Mouse (Mus musculus) CH12.LX (cell line): ENCODE measurements around the gene Slc25a19. TPM values are rescaled to one million over a fixed set of nuclear protein-coding genes. Genes with fewer than 3 reads are reported as not detected.

Source experiments
- DNase-seq: peaks from one replicate; pipeline ENCODE4 v3.0.0-alpha.2; 2013; ENCODE audit errors: extremely low read depth
- H3K27ac ChIP-seq: 2 replicates; pipeline ENCODE4 v1.5.1; 2012; ENCODE audit warnings: low read depth, mild to moderate bottlenecking, control low read depth, moderate library complexity; ENCODE audit not compliant: insufficient read depth
- H3K27me3 ChIP-seq: replicated peaks from 2 replicates; pipeline ENCODE3; 2012; ENCODE audit warnings: inconsistent platforms
- H3K36me3 ChIP-seq, 2 experiments: replicated peaks in 1 of 2; 2 replicates each; pipeline versions ENCODE3 to v1.6.1; 2012; ENCODE audit warnings: inconsistent platforms in 1 of 2, low read length in 1 of 2, mild to moderate bottlenecking in 1 of 2, mixed read lengths in 1 of 2, moderate library complexity in 1 of 2; ENCODE audit not compliant: control insufficient read depth in 1 of 2, insufficient read depth in 1 of 2
- H3K4me1 ChIP-seq, 2 experiments: 2 replicates each; pipeline ENCODE4 v1.6.1; 2012; ENCODE audit warnings: inconsistent platforms in 1 of 2, moderate library complexity in 1 of 2; ENCODE audit not compliant: insufficient read depth in 2 of 2, control insufficient read depth in 1 of 2
- H3K4me2 ChIP-seq: 2 replicates; pipeline ENCODE4 v1.6.1; 2012; ENCODE audit warnings: low read depth, mild to moderate bottlenecking, control low read depth; ENCODE audit not compliant: poor library complexity, insufficient read depth, severe bottlenecking
- H3K4me3 ChIP-seq, 3 experiments: fragments of 150-350 bp in 1 of 3; sonication (generic) in 1 of 3; replicated peaks in 1 of 3; 2 replicates each; pipeline versions ENCODE3 to v1.5.1; 2011 to 2012; ENCODE audit warnings: low read depth in 2 of 3, low read length in 2 of 3, mild to moderate bottlenecking in 2 of 3, moderate library complexity in 2 of 3, control low read depth in 1 of 3, improper control_type of control experiment in 1 of 3, inconsistent platforms in 1 of 3, mixed read lengths in 1 of 3; ENCODE audit not compliant: poor library complexity in 1 of 3
- H3K79me2 ChIP-seq: replicated peaks from 2 replicates; pipeline ENCODE4 v1.6.1; 2012; ENCODE audit warnings: mild to moderate bottlenecking, moderate library complexity; ENCODE audit not compliant: control insufficient read depth, poor library complexity, insufficient read depth, severe bottlenecking; ENCODE audit errors: extremely low read depth
- H3K9ac ChIP-seq: 2 replicates; pipeline ENCODE4 v1.6.1; 2012; ENCODE audit warnings: low read depth, mild to moderate bottlenecking, control low read depth, moderate library complexity; ENCODE audit not compliant: insufficient read depth
- H3K9me3 ChIP-seq: replicated peaks from 2 replicates; pipeline ENCODE3; 2012; ENCODE audit warnings: low read length, inconsistent platforms, mixed read lengths
- BHLHE40 ChIP-seq: IDR thresholded peaks from 2 replicates; pipeline ENCODE4 v1.6.1; 2011; ENCODE audit warnings: mild to moderate bottlenecking, low read depth, low read length, improper control_type of control experiment
- CHD2 ChIP-seq: IDR thresholded peaks from 2 replicates; pipeline ENCODE4 v1.6.1; 2011; ENCODE audit warnings: low read length, improper control_type of control experiment
- CTCF ChIP-seq, 2 experiments: IDR thresholded peaks in 1 of 2; conservative IDR thresholded peaks in 1 of 2; 2 replicates each; pipeline ENCODE4 v1.5.1; 2011 to 2012; ENCODE audit warnings: low read depth in 2 of 2, low read length in 2 of 2, improper control_type of control experiment in 1 of 2, inconsistent platforms in 1 of 2, mild to moderate bottlenecking in 1 of 2, moderate library complexity in 1 of 2
- E2F4 ChIP-seq: IDR thresholded peaks from 2 replicates; pipeline ENCODE4 v1.6.1; 2011; ENCODE audit warnings: low read depth, low read length, improper control_type of control experiment; ENCODE audit not compliant: insufficient replicate concordance
- ELF1 ChIP-seq: IDR thresholded peaks from 2 replicates; pipeline ENCODE4 v1.6.1; 2014; ENCODE audit warnings: low read depth, mild to moderate bottlenecking, inconsistent platforms, low read length, improper control_type of control experiment
- EP300 ChIP-seq: IDR thresholded peaks from 2 replicates; pipeline ENCODE4 v1.6.1; 2011; ENCODE audit warnings: low read length, improper control_type of control experiment
- ETS1 ChIP-seq: conservative IDR thresholded peaks from 2 replicates; pipeline ENCODE4 v1.6.1; 2012; ENCODE audit warnings: low read depth, mild to moderate bottlenecking, inconsistent platforms, low read length, improper control_type of control experiment, moderate library complexity
- GABPA ChIP-seq: IDR thresholded peaks from 2 replicates; pipeline ENCODE4 v1.6.1; 2012; ENCODE audit warnings: low read depth, low read length, improper control_type of control experiment, inconsistent platforms; ENCODE audit not compliant: insufficient replicate concordance
- HCFC1 ChIP-seq: IDR thresholded peaks from 2 replicates; pipeline ENCODE4 v1.6.1; 2012; ENCODE audit warnings: low read depth, mild to moderate bottlenecking, inconsistent platforms, low read length, improper control_type of control experiment
- IRF4 ChIP-seq: IDR thresholded peaks from 2 replicates; pipeline ENCODE4 v1.6.1; 2014; ENCODE audit warnings: low read depth, mild to moderate bottlenecking, inconsistent platforms, low read length, improper control_type of control experiment
- JUN ChIP-seq: IDR thresholded peaks from 2 replicates; pipeline ENCODE4 v1.6.1; 2011; ENCODE audit warnings: low read depth, mild to moderate bottlenecking, low read length, improper control_type of control experiment, moderate library complexity; ENCODE audit not compliant: insufficient read depth
- JUND ChIP-seq: conservative IDR thresholded peaks from 2 replicates; pipeline ENCODE4 v1.6.1; 2011; ENCODE audit warnings: low read depth, low read length, improper control_type of control experiment
- KAT2A ChIP-seq: IDR thresholded peaks from 2 replicates; pipeline ENCODE4 v1.6.1; 2012; ENCODE audit warnings: low read length, improper control_type of control experiment, inconsistent platforms; ENCODE audit not compliant: insufficient replicate concordance
- MAFK ChIP-seq: IDR thresholded peaks from 2 replicates; pipeline ENCODE4 v1.6.1; 2011; ENCODE audit warnings: low read length, improper control_type of control experiment; ENCODE audit not compliant: insufficient replicate concordance
- MAX ChIP-seq: IDR thresholded peaks from 2 replicates; pipeline ENCODE4 v1.6.1; 2011; ENCODE audit warnings: low read length, improper control_type of control experiment
- MAZ ChIP-seq: IDR thresholded peaks from 2 replicates; pipeline ENCODE4 v1.6.1; 2012; ENCODE audit warnings: low read depth, mild to moderate bottlenecking, inconsistent platforms, low read length, improper control_type of control experiment, moderate library complexity
- MEF2A ChIP-seq: IDR thresholded peaks from 2 replicates; pipeline ENCODE4 v1.6.1; 2014; ENCODE audit warnings: low read depth, mild to moderate bottlenecking, inconsistent platforms, low read length, improper control_type of control experiment, borderline replicate concordance
- MXI1 ChIP-seq: IDR thresholded peaks from 2 replicates; pipeline ENCODE4 v1.6.1; 2011; ENCODE audit warnings: mild to moderate bottlenecking, low read depth, low read length, improper control_type of control experiment
- MYC ChIP-seq: IDR thresholded peaks from 2 replicates; pipeline ENCODE4 v1.6.1; 2011; ENCODE audit warnings: low read depth, mild to moderate bottlenecking, improper control_type of control experiment, low read length
- NRF1 ChIP-seq: IDR thresholded peaks from 2 replicates; pipeline ENCODE4 v1.6.1; 2014; ENCODE audit warnings: low read depth, mild to moderate bottlenecking, inconsistent platforms, low read length, improper control_type of control experiment, moderate library complexity
- PAX5 ChIP-seq: IDR thresholded peaks from 2 replicates; pipeline ENCODE4 v1.6.1; 2012; ENCODE audit warnings: low read length, inconsistent platforms, mixed read lengths
- POLR2A ChIP-seq: IDR thresholded peaks from 2 replicates; pipeline ENCODE4 v1.6.1; 2011; ENCODE audit warnings: low read depth, mild to moderate bottlenecking, improper control_type of control experiment, low read length
- RAD21 ChIP-seq: IDR thresholded peaks from 2 replicates; pipeline ENCODE4 v1.6.1; 2011; ENCODE audit warnings: low read depth, mild to moderate bottlenecking, low read length, improper control_type of control experiment, moderate library complexity
- SIN3A ChIP-seq: IDR thresholded peaks from 2 replicates; pipeline ENCODE4 v1.6.1; 2012; ENCODE audit warnings: low read length, improper control_type of control experiment, inconsistent platforms
- TBP ChIP-seq: conservative IDR thresholded peaks from 2 replicates; pipeline ENCODE4 v1.6.1; 2011; ENCODE audit warnings: low read depth, low read length, improper control_type of control experiment
- TCF12 ChIP-seq: IDR thresholded peaks from 2 replicates; pipeline ENCODE4 v1.6.1; 2014; ENCODE audit warnings: low read depth, mild to moderate bottlenecking, inconsistent platforms, low read length, improper control_type of control experiment
- UBTF ChIP-seq: IDR thresholded peaks from 2 replicates; pipeline ENCODE4 v1.6.1; 2012; ENCODE audit warnings: low read depth, mild to moderate bottlenecking, inconsistent platforms, low read length, improper control_type of control experiment, moderate library complexity
- USF1 ChIP-seq: IDR thresholded peaks from 2 replicates; pipeline ENCODE4 v1.6.1; 2014; ENCODE audit warnings: low read depth, mild to moderate bottlenecking, inconsistent platforms, low read length, improper control_type of control experiment
- USF2 ChIP-seq: conservative IDR thresholded peaks from 2 replicates; pipeline ENCODE4 v1.6.1; 2011; ENCODE audit warnings: low read depth, low read length, improper control_type of control experiment
- ZC3H11A ChIP-seq: IDR thresholded peaks from 2 replicates; pipeline ENCODE4 v1.6.1; 2012; ENCODE audit warnings: low read depth, mild to moderate bottlenecking, inconsistent platforms, low read length, improper control_type of control experiment
- ZNF384 ChIP-seq: IDR thresholded peaks from 2 replicates; pipeline ENCODE4 v1.6.1; 2012; ENCODE audit warnings: low read depth, low read length, improper control_type of control experiment, inconsistent platforms
- dilution Hi-C: fragments of 300-500 bp; cut with MboI; formaldehyde crosslinking; loops from 2 replicates; pipeline ENCODE4 v1.14.3; 2020; ENCODE audit warnings: low sequenced_read_pairs; ENCODE audit not compliant: extremely low pct_unique_long_range_greater_than_20kb, extremely low pct_ligation_motif_present
- in situ Hi-C: fragments of 300-500 bp; cut with MboI; formaldehyde crosslinking; loops from 3 replicates; pipeline ENCODE4 v1.14.3; 2019; ENCODE audit warnings: low sequenced_read_pairs, low pct_ligation_motif_present, low pct_unique_long_range_greater_than_20kb, mixed read lengths
- polyA plus RNA-seq: library from polyadenylated mRNA; unstranded; fragments of >175 nt; gene quantifications from 2 replicates; pipeline ENCODE4 v1.2.1, GENCODE M21; 2012; ENCODE audit warnings: low read depth; ENCODE audit not compliant: insufficient read length
- total RNA-seq, 2 experiments: library from RNA; depleted of rRNA; stranded (reverse); fragments of 300-350 nt in 1 of 2; fragments of >200 nt in 1 of 2; gene quantifications; 2 replicates each; pipeline ENCODE4 v1.2.3; 2012 to 2014

The Slc25a19 gene
- total and polyA plus RNA-seq, 3 experiments = 277 to 398 (median 278) TPM

DNA sequence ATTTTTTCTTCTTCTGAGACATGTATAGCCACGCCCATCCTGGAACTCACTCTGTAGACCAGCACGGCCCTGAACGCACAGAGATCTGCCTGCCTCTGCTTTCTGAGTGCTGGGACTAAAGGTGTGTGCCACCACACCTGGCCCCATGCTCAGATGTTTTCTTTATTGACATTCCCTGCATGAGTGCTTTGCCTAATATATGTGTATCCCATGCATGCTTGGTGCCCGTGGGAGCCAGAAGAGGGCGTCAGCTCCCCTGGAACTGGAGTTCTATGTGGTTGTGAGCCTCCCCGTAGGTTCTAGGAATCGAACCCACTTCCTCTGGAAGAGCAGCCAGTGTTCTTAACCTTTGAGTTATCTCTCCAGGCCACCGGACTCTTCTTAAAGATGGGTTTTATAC, 6.9 kb upstream of the Slc25a19 start:
- Histone ChIP-seq H3K4me1 (peaks cover 45 to 80% of the 10 kb centered on the region in 2 experiments), H3K9me3 (no peaks in the 10 kb centered on the region)

GRCm38 (mm10) chr11:115634109-115634508, 6.0 kb upstream of the Slc25a19 start:
- in situ Hi-C loops = loop anchor here (25.0 kb wide), 1 partner anchor 778 kb away; the partner anchor contains the start of gene Rnf157

More for the DNA sequence above, 6.9 kb upstream of the Slc25a19 start:
- no peak overlapping the region for H3K9ac ChIP-seq
- H3K4me3 ChIP-seq = no peak overlapping the region
- in situ Hi-C loops (loop anchor here (25.0 kb wide), 1 partner anchor 777 kb away; the partner anchor contains the start of gene Rnf157), dilution Hi-C loops (no loop called here)
- DNase-seq = no peak
- H3K79me2 ChIP-seq = no peaks in the 10 kb centered on the region
- H3K36me3 ChIP-seq = no peaks in the 10 kb centered on the region
- H3K27me3 ChIP-seq = no peaks in the 10 kb centered on the region
- peak overlapping the region; percentile 97 for H3K27ac ChIP-seq
- no peak overlapping the region for H3K4me2 ChIP-seq
- TF ChIP-seq ELF1 (no peak), POLR2A (no peak), TCF12 (no peak), EP300 (no peak), ZC3H11A (no peak), GABPA (no peak), RAD21 (peak; percentile 1; the same call in 1 of the 2 replicates), CTCF (conservative IDR thresholded peaks at IDR 0.05 in 1 of 2, IDR thresholded peaks at IDR 0.05 in 1 of 2; ENCODE audit: low read depth in 2 of 2, low read length in 2 of 2) (peak in 1 of 2 experiments; percentile 27; a peak in 1 of 4 replicates)

More at GRCm38 (mm10) chr11:115634109-115634508, 6.0 kb upstream of the Slc25a19 start:
- Histone ChIP-seq H3K27me3 (no peaks in the 10 kb centered on the region), H3K9me3 (no peaks in the 10 kb centered on the region), H3K4me1 (peaks cover 40 to 79% of the 10 kb centered on the region in 2 experiments), H3K9ac (peak overlapping the region; percentile 30; the same call in 1 of the 2 replicates), H3K79me2 (no peaks in the 10 kb centered on the region), H3K4me3 (peak overlapping the region in 1 of 3 experiments; percentile 12), H3K27ac (peak overlapping the region; percentile 97), H3K4me2 (no peak overlapping the region), H3K36me3 (no peaks in the 10 kb centered on the region)
- dilution Hi-C loops = no loop called here
- no peak for TF ChIP-seq MAFK
- no peak for TF ChIP-seq JUND
- peak; percentile 71 for TF ChIP-seq USF1
- peak; percentile 43; the same call in 1 of the 2 replicates for TF ChIP-seq MXI1
- TF ChIP-seq PAX5 = no peak
- TF ChIP-seq KAT2A = no peak
- TF ChIP-seq ZNF384 = no peak
- TF ChIP-seq USF2 = peak; percentile 67
- peak; percentile 38; the same call in 1 of the 2 replicates for TF ChIP-seq UBTF
- peak; percentile 45 for TF ChIP-seq CHD2
- peak; percentile 71 for TF ChIP-seq EP300
- no peak for TF ChIP-seq JUN
- 0 out of 2 replicates have a peak, but pooled peaks have one; percentile 19 for TF ChIP-seq TBP
- TF ChIP-seq ELF1 = peak; percentile 53; the same call in 1 of the 2 replicates
- TF ChIP-seq E2F4 = no peak
- TF ChIP-seq ETS1 = peak; percentile 66
- 0 out of 2 replicates have a peak, but pooled peaks have one; percentile 38 for TF ChIP-seq MYC
- peak; percentile 41; the same call in 1 of the 2 replicates for TF ChIP-seq BHLHE40
- peak; percentile 69; the same call in 1 of the 2 replicates for TF ChIP-seq MAX
- TF ChIP-seq IRF4 = peak; percentile 68
- TF ChIP-seq MEF2A = no peak
- TF ChIP-seq SIN3A = peak; percentile 74; the same call in 1 of the 2 replicates
- TF ChIP-seq MAZ = no peak
- TF ChIP-seq NRF1 = 0 out of 2 replicates have a peak, but pooled peaks have one; percentile 8
- TF ChIP-seq TCF12 = no peak; the same call in 1 of the 2 replicates
- no peak for TF ChIP-seq HCFC1
- DNase-seq = no peak
